Mouse (Mus musculus) hindbrain, embryonic 14.5 days (tissue): ENCODE measurements at regions not wholly inside any gene's neighbourhood (a gene's known extent, or its start where the extent isn't known, plus 50 kb on each side); places are given as distances from the start of the nearest gene placed in this dataset.

Experiments
- ATAC-seq: fragments of 200-750 bp; cut with Nextera tagmentation; 2 replicates; pipeline ENCODE4 v1.8.0; 2017; ENCODE audit warnings: moderate number of reproducible peaks, mild to moderate bottlenecking, moderate TSS enrichment, moderate library complexity; ENCODE audit not compliant: low FRiP score
- DNase-seq: peaks from one replicate; pipeline ENCODE4 v3.0.0-alpha.2; 2015; ENCODE audit warnings: low spot score
- H3K27ac ChIP-seq: fragments of 300-500 bp; sonication (generic); 2 replicates; pipeline ENCODE4 v1.5.1; 2014; ENCODE audit warnings: mild to moderate bottlenecking, moderate library complexity
- H3K27me3 ChIP-seq: fragments of 300-500 bp; sonication (generic); 2 replicates; pipeline ENCODE4 v1.6.1; 2014; ENCODE audit warnings: mild to moderate bottlenecking, low read length, mixed read lengths; ENCODE audit not compliant: control insufficient read depth, insufficient read depth
- H3K36me3 ChIP-seq: fragments of 300-500 bp; sonication (generic); replicated peaks from 2 replicates; pipeline ENCODE4 v1.6.1; 2014; ENCODE audit not compliant: control insufficient read depth, insufficient read depth
- H3K4me1 ChIP-seq: fragments of 300-500 bp; sonication (generic); replicated peaks from 2 replicates; pipeline ENCODE4 v1.6.1; 2014; ENCODE audit warnings: antibody characterized with exemption, low read length, mixed read lengths; ENCODE audit not compliant: control insufficient read depth, insufficient read depth
- H3K4me2 ChIP-seq: fragments of 300-500 bp; sonication (generic); replicated peaks from 2 replicates; pipeline ENCODE4 v1.6.1; 2014; ENCODE audit warnings: mild to moderate bottlenecking, moderate library complexity
- H3K4me3 ChIP-seq: fragments of 300-500 bp; sonication (generic); replicated peaks from 2 replicates; pipeline ENCODE4 v1.5.1; 2014; ENCODE audit warnings: mild to moderate bottlenecking, low read length
- H3K9ac ChIP-seq: fragments of 300-500 bp; sonication (generic); 2 replicates; pipeline ENCODE4 v1.6.1; 2014
- H3K9me3 ChIP-seq: fragments of 300-500 bp; sonication (generic); 2 replicates; pipeline ENCODE4 v1.6.1; 2016; ENCODE audit warnings: low read length; ENCODE audit not compliant: control insufficient read depth
- WGBS: fragments of 180-500 bp; shearing (Covaris S2); extraction: QIAGEN DNeasy Blood & Tissue Kit; methylation state at CpG from one replicate; pipeline ENCODE4 v1.1.7; 2014; 5-methylcytosine and 5-hydroxymethylcytosine counted together

DNA sequence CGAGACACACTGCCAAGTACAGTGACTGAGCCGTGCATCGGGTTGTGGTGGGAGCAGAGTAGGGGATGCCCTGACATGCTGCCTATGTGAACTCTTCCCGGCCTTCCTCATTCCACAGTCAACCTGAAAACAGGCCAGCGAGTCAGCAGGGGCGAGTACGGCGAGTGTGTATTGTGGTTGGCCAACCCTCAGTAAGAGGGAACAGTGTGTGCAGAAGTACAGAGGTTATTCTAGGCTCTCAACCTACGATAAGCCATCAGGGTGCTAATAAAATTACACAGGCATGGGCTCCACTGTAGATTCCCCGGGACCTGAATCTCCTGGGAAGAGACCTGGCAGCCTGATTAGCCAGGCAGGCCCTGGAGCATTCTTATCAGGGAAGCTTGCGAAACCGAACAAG, 51.7 kb upstream of the Commd8 start:
- ATAC-seq (no peak), DNase-seq (no peak)
- no peaks in the 10 kb centered on the region for H3K9me3 ChIP-seq
- no peak overlapping the region for H3K27ac ChIP-seq
- no peak overlapping the region for H3K9ac ChIP-seq
- no peaks in the 10 kb centered on the region for H3K36me3 ChIP-seq
- no peak overlapping the region for H3K4me2 ChIP-seq
- H3K27me3 ChIP-seq, result no peaks in the 10 kb centered on the region
- no peaks in the 10 kb centered on the region for H3K4me1 ChIP-seq
- 93% methylated on average over 12 of the region's 12 CpGs for WGBS
- H3K4me3 ChIP-seq, result no peak overlapping the region

- H3K9ac ChIP-seq, result no peak overlapping the region
- WGBS, result 96% methylated on average over 7 of the region's 7 CpGs
- no peaks in the 10 kb centered on the region for H3K4me1 ChIP-seq
- H3K4me3 ChIP-seq, result no peak overlapping the region
- H3K27me3 ChIP-seq, result no peaks in the 10 kb centered on the region
- no peak overlapping the region for H3K4me2 ChIP-seq
- no peak for DNase-seq
- no peak overlapping the region for H3K27ac ChIP-seq
- ATAC-seq, result no peak
- no peaks in the 10 kb centered on the region for H3K9me3 ChIP-seq
- H3K36me3 ChIP-seq, result no peaks in the 10 kb centered on the region
Observed at GRCm38 (mm10) chr5:72219248-72219647, 51.3 kb upstream of the Commd8 start.
